In genomic region chr6:136455696-136456095, GRCm38 (mm10) we compare ENCODE assay signal across 17 mouse cellular contexts. TPM values are rescaled to one million over a fixed set of nuclear protein-coding genes. Genes with fewer than 3 reads are reported as not detected.
A peak's percentile ranks its signal among the peaks of the same experiment; 100 is the strongest.
DNase-seq lines count a peak whose midpoint lies in the region; TF ChIP-seq lines count a peak whose summit lies in the region.
"Had no signal": no experiment of that assay in that cellular context is flagged by ENCODE, and none has a peak within 500 bp of the region (broad histone marks: within the 10 kb centered on the region; RNA-seq: fewer than 3 reads in every experiment).

No protein-coding gene starts in this region.

- peak; percentile 80 for DNase-seq in heart, adult 11 months
- no peak for DNase-seq in heart, adult 9 months (ENCODE audit: low spot score in 2 of 2)
- DNase-seq in lung, adult 18-20 months, result peak; percentile 53 to 62
- no peak for DNase-seq in lung, postnatal 25 days (ENCODE audit: low spot score)
- peak; percentile 41 for DNase-seq in lung, adult 2 months
- no peak for DNase-seq in right cerebral cortex, postnatal 14 days
- DNase-seq in frontal cortex, postnatal 10 days (ENCODE audit: low spot score in 2 of 2), result no peak
- DNase-seq: cerebellum, adult 9-11 months; layer of hippocampus, postnatal 36 days; right cerebral cortex, postnatal 25 days; thymus, postnatal 36 days had no signal

- no peak for TF ChIP-seq POLR2A in lung, adult 2 months (IDR thresholded peaks at IDR 0.05; ENCODE audit: borderline replicate concordance, extremely low read depth, low read depth, low read length)

- H3K4me1 ChIP-seq in lung, adult 2 months (ENCODE audit: control insufficient read depth, insufficient read depth, low read length), result peaks cover 3% of the 10 kb centered on the region; the same call in 1 of the 2 replicates
- H3K4me1 ChIP-seq: limb, embryonic 15.5 days; midbrain, embryonic 12.5 days; neural tube, embryonic 13.5 days had no signal

- WGBS in lung, adult 2 months, result 46% methylated on average over 3 of the region's 3 CpGs

- TF ChIP-seq CTCF in lung, adult 2 months (IDR thresholded peaks at IDR 0.05; ENCODE audit: insufficient read depth, low read length), result no peak

- no peak overlapping the region for H3K4me3 ChIP-seq in lung, adult 2 months (replicated peaks; ENCODE audit: extremely low read depth, low read depth, low read length)
- H3K4me3 ChIP-seq: limb, embryonic 15.5 days; midbrain, embryonic 12.5 days; neural tube, embryonic 13.5 days had no signal

RNA-seq across cellular contexts. Expression of gene E330021D16Rik, which starts 40.3 kb away (rescaled TPM):
- polyA plus RNA-seq in lung, adult 2 months (2012; rRNA removed), result 0.11 TPM in 1 of 2 replicates, not detected in the other
- polyA plus RNA-seq: hindbrain, embryonic 16.5 days; limb, embryonic 15.5 days; macrophage; midbrain, embryonic 12.5 days; neural tube, embryonic 13.5 days; stomach, postnatal 0 days had no signal

RNA-seq across cellular contexts. Expression of gene Atf7ip, which starts 50.3 kb away (rescaled TPM):
- polyA plus RNA-seq in lung, adult 2 months (2012; rRNA removed), result 24.8 and 28.3 TPM in 2 replicates

Comparison
In these comparisons a context has a peak if more than half of its experiments do, and no peak if none do; other contexts are left out.
1. DNase-seq: peak in heart, adult 11 months (single experiment), lung, adult 18-20 months (2 of 2) and lung, adult 2 months (single experiment); none in heart, adult 9 months (0 of 2), lung, postnatal 25 days (single experiment), right cerebral cortex, postnatal 14 days (single experiment) and frontal cortex, postnatal 10 days (0 of 2).